Mouse (Mus musculus): ENCODE data around the gene Rsg1.

Gene Rsg1

GRCm38 (mm10) chr4:141213342-141213741, 414 bp upstream of the Rsg1 start:
- no peak for DNase-seq

GRCm38 (mm10) chr4:141214337-141214851, 638 bp downstream of the Rsg1 start:
- DNase-seq: peak; percentile 80

GRCm38 (mm10) chr4:141219583-141220213, 5.9 kb downstream of the Rsg1 start:
- no peak for DNase-seq

DNA sequence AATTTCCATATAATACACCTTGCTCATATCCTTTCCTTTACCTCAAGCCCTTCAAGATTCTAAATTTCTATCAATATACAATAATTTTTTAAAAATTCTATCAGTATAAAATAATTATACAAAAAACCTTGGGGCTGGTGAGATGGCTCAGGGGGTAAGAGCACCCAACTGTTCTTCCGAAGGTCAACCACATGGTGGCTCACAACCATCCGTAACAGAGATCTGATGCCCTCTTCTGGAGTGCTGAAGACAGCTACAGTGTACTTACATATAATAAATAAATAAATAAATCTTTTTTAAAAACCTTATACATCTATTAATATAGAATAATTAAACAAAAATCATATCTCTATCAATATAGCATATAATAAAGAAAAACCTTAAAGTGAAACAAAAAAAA, 8.1 kb downstream of the Rsg1 start:
- no peak for DNase-seq

GRCm38 (mm10) chr4:141222752-141223151, 9.0 kb downstream of the Rsg1 start:
- no peak for DNase-seq

DNA sequence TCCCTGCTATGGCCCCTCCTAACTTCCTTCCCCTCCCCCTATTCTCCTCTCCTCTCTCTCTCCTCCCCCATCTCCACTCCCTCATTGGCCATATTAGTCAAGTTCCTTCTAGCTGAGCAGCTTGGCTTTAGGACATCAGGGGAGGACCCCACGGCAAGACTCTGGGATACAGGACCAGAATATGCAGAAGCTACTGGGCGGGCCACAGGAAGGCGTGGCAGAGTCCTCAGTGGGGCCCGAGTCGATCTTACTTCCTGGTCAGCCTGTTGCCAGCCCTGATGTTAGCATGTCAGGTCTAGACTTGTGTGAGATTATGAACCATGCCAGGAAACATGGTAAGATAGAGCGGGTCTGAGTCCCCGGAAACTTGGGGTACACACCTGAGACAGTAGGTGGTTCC, 14.9 kb downstream of the Rsg1 start:
- no peak for DNase-seq

DNA sequence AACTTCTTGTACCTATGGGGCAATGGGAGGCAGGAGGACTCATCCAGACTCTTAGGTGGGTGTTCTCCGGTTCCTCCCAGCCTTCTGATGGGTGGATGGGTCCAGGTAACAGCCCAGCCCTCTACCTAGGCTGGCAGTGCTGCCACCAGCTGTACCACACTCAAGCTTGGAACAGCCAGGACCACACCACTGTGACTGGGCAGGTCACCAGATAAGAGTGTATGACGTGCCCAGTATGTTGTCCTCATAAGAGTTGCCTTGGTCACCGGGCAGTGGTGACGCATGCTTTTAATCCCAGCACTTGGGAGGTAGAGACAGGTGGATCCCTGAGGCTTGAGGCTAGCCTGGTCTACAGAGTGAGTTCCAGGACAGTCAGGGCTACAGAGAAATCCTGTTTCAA, 19.4 kb downstream of the Rsg1 start:
- DNase-seq: no peak

GRCm38 (mm10) chr4:141235537-141236111, 21.9 kb downstream of the Rsg1 start:
- DNase-seq: no peak

DNA sequence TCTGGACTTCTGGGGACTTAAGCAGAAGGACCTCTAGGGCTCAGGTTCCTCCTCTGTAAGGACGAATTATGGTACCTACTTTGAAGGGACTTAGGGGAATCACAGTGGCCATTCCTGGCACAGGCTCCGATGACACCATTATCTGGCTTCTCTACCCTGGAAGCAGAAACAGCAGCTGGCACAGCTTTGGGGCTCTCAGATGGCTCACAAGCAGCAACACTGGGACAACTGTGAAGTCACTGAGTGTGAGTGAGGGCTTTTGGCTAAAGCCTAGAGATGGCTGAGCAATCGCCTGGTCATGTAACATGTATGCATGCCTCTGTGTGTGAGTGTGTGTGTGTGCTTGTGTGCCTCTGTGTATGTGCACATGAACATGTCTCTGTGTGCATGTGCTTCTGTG, 23.1 kb downstream of the Rsg1 start:
- no peak for DNase-seq

DNA sequence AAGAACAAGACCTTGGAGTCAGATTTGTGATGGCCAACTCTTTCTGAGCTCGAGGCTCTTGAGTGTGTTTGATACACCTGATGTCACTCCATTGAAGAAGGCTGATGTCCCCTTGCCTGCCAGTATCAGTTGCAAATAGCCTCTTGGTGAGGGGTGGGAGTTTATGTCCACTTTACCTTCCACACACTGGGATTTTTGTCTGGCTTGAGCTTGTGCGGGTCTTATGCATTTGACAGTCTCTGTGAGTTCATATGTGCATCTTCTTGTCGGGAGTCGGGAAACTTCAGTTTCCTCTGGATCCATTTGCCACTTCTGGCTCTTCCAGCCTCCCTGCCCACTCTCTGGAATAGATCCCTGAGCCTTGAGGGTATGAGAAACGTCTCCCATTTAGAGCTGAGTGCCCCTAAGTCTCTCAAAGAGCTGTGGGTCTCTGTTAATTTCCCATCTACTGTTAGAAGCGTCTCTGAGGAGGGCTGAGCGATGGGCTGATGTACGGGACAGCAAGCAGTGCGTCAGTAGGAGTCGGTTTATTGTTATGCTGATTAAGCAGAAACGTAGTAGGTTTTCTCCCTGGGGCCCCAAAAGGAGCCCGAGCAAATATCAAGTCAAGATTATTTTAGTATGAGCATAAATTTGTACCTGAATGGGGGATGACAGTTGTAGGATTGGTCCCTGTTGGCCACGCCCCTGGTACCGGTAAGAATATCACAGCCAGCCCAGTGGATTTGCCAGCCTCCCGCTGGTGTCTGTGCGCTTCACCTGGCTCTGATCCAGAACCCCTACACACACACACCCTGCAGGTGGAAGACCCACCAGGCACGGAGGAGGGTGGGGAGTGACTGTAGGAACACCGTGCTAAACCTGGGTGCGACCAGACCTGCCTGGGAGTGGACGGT, 25.0 kb downstream of the Rsg1 start:
- no peak for DNase-seq

DNA sequence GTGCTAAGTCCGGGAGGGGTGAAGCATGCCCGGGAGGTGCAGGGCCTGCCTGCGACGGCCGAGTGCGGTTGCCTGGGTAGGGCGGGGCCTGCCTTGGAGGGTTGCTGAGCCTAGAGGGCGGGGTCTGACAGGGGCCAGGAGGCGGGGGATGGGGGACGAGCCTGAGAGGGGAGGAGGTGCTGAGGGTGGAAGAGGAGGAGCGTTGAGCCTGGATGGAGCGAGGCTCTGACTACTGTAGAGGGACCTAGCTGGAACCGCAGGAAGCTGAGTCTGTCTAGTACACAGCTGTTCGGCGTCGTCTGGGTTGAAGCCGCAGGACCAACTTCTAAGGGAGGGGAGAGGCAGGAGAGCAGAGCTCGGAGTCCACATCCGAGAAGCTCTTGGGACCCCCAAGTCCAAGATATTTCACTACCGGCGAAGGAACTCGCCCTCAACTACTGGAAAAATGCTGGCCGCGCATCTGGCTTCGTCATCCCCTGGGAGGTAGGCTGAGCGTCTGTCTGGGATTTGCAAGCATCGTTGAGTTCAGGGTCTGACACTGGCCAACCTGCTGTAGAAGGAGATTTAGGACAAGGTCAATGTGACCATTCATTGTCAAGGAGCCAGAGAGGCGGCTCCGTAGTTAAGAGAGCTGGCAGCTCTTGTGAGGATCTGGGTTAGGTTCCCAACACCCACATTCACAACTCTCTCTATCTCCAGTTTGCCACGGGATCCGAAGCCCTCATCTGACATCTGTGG, 25.8 kb downstream of the Rsg1 start, which contains the start of gene Arhgef19:
Gene Arhgef19 (plus strand): TSS at position 112 of the 738 bp plus-strand sequence.
- peak; percentile 83 for DNase-seq

- no peak for DNase-seq
These were observed 26.9 kb downstream of the Rsg1 start for GRCm38 (mm10) chr4:141240617-141241016.

GRCm38 (mm10) chr4:141241861-141242260, 28.1 kb downstream of the Rsg1 start:
- no peak for DNase-seq

GRCm38 (mm10) chr4:141242651-141243241, 29.0 kb downstream of the Rsg1 start:
- DNase-seq: no peak

DNA sequence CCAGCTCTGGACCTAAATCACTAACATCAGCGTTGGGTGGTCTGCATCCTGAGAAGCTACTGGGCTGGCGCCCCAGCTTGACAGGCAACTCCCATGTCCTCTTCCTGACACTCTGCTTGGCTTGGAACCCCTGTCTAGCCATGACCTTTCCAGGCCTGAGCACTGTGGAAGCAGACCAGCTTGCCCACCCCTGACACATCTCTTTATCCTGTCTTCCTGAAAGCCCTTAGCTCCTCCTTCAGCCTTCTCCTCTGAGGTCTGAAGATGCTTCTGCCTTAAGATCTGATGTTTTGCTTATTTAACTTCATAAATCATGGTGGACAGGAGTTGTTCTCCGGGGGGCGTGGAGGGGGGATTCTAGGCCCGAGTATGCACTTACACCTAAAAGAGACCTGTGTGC, 29.9 kb downstream of the Rsg1 start:
- DNase-seq: no peak

DNA sequence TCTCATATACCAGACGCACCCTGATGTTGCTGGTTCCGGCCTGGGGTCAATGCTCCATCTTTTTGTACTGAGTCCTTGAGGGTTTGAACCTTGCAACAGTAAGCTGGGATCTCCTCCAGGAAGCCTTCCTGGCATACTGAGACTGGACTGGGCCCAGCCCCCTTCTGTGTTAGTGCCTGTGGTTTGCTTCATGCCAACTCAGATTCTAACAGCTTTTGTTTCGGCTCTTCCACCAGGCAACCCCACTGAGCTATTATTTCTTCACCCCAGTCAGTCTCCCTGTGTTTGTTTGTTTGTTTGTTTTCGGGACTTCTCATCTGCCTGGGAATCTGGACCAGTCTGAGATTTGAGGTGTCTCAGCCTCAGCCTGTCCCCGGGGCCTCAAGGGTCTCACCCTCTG, 30.6 kb downstream of the Rsg1 start:
- no peak for DNase-seq

GRCm38 (mm10) chr4:141244931-141245425, 31.2 kb downstream of the Rsg1 start:
- no peak for DNase-seq

GRCm38 (mm10) chr4:141246089-141246997, 32.6 kb downstream of the Rsg1 start:
- DNase-seq: no peak

- no peak for DNase-seq
These were observed 33.2 kb downstream of the Rsg1 start for GRCm38 (mm10) chr4:141246998-141247350.

DNA sequence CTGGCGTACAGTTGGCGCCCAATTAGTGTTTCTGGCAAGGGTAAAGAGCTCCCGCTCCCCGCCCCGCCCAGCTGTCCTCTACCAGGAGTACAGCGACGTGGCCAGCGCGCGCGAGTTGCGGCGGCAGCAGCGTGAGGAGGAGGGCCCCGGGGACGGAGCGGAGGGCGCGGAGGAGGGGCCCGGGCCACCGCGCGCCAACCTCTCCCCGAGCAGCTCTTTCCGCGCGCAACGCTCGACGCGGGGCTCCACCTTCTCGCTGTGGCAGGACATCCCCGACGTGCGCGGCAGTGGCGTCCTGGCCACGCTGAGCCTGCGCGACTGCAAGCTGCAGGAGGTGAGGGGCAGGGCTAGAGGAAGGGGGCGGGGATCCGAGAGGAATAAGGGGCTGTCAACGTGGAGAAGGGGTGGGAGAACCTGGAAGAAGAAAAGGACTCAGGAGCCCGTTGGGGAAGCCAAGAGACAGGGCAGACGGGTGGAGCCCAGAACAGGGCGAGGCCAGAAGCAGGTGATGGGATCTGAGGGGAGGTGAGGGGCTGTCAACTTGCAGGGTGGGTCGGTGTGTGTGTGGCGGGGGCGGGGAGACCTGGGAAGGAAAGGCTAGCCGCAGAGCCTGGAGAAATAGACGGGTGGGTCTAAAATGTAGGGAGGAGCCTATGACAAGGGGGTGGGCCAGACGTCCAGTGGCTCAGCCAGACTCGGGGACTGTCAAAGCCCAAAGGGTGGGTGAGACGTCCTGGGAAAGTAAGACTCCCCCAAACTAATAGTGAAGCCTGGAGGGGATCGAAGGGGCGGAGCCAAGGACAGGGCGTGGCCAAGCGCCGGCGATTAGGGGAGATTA, 34.2 kb downstream of the Rsg1 start:
- DNase-seq: peak; percentile 24
